Mouse (Mus musculus) neural tube, embryonic 12.5 days (tissue): ENCODE results near the gene Lhfpl2. TPM values are rescaled to one million over a fixed set of nuclear protein-coding genes. Genes with fewer than 3 reads are reported as not detected.

Experiments
- ATAC-seq: fragments of 200-750 bp; cut with Nextera tagmentation; 2 replicates; pipeline ENCODE4 v1.8.0; 2017; ENCODE audit warnings: low read depth, mild to moderate bottlenecking, moderate TSS enrichment, moderate library complexity; ENCODE audit not compliant: low FRiP score
- H3K27ac ChIP-seq: fragments of 300-500 bp; sonication (generic); 2 replicates; pipeline ENCODE4 v1.5.1; 2016
- H3K27me3 ChIP-seq: fragments of 300-500 bp; sonication (generic); replicated peaks from 2 replicates; pipeline ENCODE4 v1.6.1; 2016; ENCODE audit warnings: mild to moderate bottlenecking
- H3K36me3 ChIP-seq: fragments of 300-500 bp; sonication (generic); 2 replicates; pipeline ENCODE4 v1.6.1; 2016; ENCODE audit warnings: mild to moderate bottlenecking
- H3K4me1 ChIP-seq: fragments of 300-500 bp; sonication (generic); 2 replicates; pipeline ENCODE4 v1.6.1; 2016
- H3K4me2 ChIP-seq: fragments of 300-500 bp; sonication (generic); replicated peaks from 2 replicates; pipeline ENCODE4 v1.6.1; 2016; ENCODE audit warnings: mild to moderate bottlenecking
- H3K4me3 ChIP-seq: fragments of 300-500 bp; sonication (generic); 2 replicates; pipeline ENCODE4 v1.5.1; 2016
- H3K9ac ChIP-seq: fragments of 300-500 bp; sonication (generic); 2 replicates; pipeline ENCODE4 v1.6.1; 2016; ENCODE audit warnings: mild to moderate bottlenecking
- H3K9me3 ChIP-seq: fragments of 300-500 bp; sonication (generic); 2 replicates; pipeline ENCODE4 v1.6.1; 2016; ENCODE audit warnings: mild to moderate bottlenecking
- WGBS: fragments of 180-500 bp; shearing (Covaris S2); methylation state at CpG from one replicate; pipeline ENCODE4 v1.1.7; 2016; 5-methylcytosine and 5-hydroxymethylcytosine counted together
- polyA plus RNA-seq: library from polyadenylated mRNA; unstranded; fragments of >200 nt; fragmentation: Nextera tagmentation; extraction: Ambion mirVana; gene quantifications from 2 replicates; pipeline ENCODE4 v1.2.1, GENCODE M21; 2016

Gene Lhfpl2
- polyA plus RNA-seq, 1 experiment from 2014 or later: 24.2 TPM

GRCm38 (mm10) chr13:94231871-94232270, 174.3 kb downstream of the Lhfpl2 start:
- Histone ChIP-seq H3K4me2 (no peak overlapping the region), H3K27me3 (no peaks in the 10 kb centered on the region), H3K9me3 (no peaks in the 10 kb centered on the region), H3K9ac (no peak overlapping the region), H3K4me3 (no peak overlapping the region), H3K36me3 (no peaks in the 10 kb centered on the region; the same call in 1 of the 2 replicates), H3K27ac (no peak overlapping the region), H3K4me1 (no peaks in the 10 kb centered on the region)
- no peak for ATAC-seq
- WGBS: 94% methylated on average over 14 of the region's 14 CpGs

- no peaks in the 10 kb centered on the region for H3K9me3 ChIP-seq
- H3K36me3 ChIP-seq: no peaks in the 10 kb centered on the region
- no peak overlapping the region for H3K4me2 ChIP-seq
- peaks cover 6% of the 10 kb centered on the region; the same call in 1 of the 2 replicates for H3K4me1 ChIP-seq
- ATAC-seq: no peak
- H3K4me3 ChIP-seq: no peak overlapping the region
- H3K27ac ChIP-seq: no peak overlapping the region
- no peak overlapping the region for H3K9ac ChIP-seq
- 69% methylated on average over 4 of the region's 4 CpGs for WGBS
- H3K27me3 ChIP-seq: no peaks in the 10 kb centered on the region
Observed at GRCm38 (mm10) chr13:94239488-94239887, 181.9 kb downstream of the Lhfpl2 start.

GRCm38 (mm10) chr13:94240111-94240510, 182.5 kb downstream of the Lhfpl2 start:
- Histone ChIP-seq H3K9me3 (no peaks in the 10 kb centered on the region), H3K36me3 (no peaks in the 10 kb centered on the region), H3K4me3 (no peak overlapping the region), H3K27me3 (no peaks in the 10 kb centered on the region), H3K9ac (no peak overlapping the region), H3K4me1 (peaks cover 6% of the 10 kb centered on the region; the same call in 1 of the 2 replicates), H3K27ac (no peak overlapping the region), H3K4me2 (no peak overlapping the region)
- no peak for ATAC-seq
- WGBS: 87% methylated on average over 6 of the region's 6 CpGs

GRCm38 (mm10) chr13:94240873-94241272, 183.3 kb downstream of the Lhfpl2 start:
- ATAC-seq: no peak
- no peaks in the 10 kb centered on the region for H3K27me3 ChIP-seq

GRCm38 (mm10) chr13:94241892-94242524, 184.4 kb downstream of the Lhfpl2 start:
- WGBS: 41% methylated on average over 4 of the region's 4 CpGs
- Histone ChIP-seq H3K9me3 (no peaks in the 10 kb centered on the region), H3K4me3 (no peak overlapping the region), H3K9ac (no peak overlapping the region), H3K4me2 (no peak overlapping the region), H3K27me3 (no peaks in the 10 kb centered on the region), H3K4me1 (peaks cover 8% of the 10 kb centered on the region; the same call in 1 of the 2 replicates), H3K27ac (no peak overlapping the region), H3K36me3 (no peaks in the 10 kb centered on the region)
- ATAC-seq: no peak

More at GRCm38 (mm10) chr13:94240873-94241272, 183.3 kb downstream of the Lhfpl2 start:
- Histone ChIP-seq H3K36me3 (no peaks in the 10 kb centered on the region), H3K4me1 (peaks cover 6% of the 10 kb centered on the region; the same call in 1 of the 2 replicates), H3K9me3 (no peaks in the 10 kb centered on the region), H3K9ac (no peak overlapping the region), H3K4me3 (no peak overlapping the region), H3K4me2 (no peak overlapping the region), H3K27ac (no peak overlapping the region)
- WGBS: 26% methylated on average over 5 of the region's 5 CpGs

GRCm38 (mm10) chr13:94242897-94243296, 185.3 kb downstream of the Lhfpl2 start:
- 59% methylated on average over 2 of the region's 2 CpGs for WGBS
- peaks cover 9% of the 10 kb centered on the region; the same call in 1 of the 2 replicates for H3K4me1 ChIP-seq
- no peak overlapping the region for H3K27ac ChIP-seq
- no peaks in the 10 kb centered on the region for H3K36me3 ChIP-seq
- H3K27me3 ChIP-seq: no peaks in the 10 kb centered on the region
- H3K4me3 ChIP-seq: no peak overlapping the region
- H3K9ac ChIP-seq: no peak overlapping the region
- no peak for ATAC-seq
- no peaks in the 10 kb centered on the region for H3K9me3 ChIP-seq
- no peak overlapping the region for H3K4me2 ChIP-seq

Other genes starting within 250 kb of the Lhfpl2 start
- 71.4 and 77.4 TPM in 2 replicates for gene Scamp1, start 228.1 kb downstream of the Lhfpl2 start, polyA plus RNA-seq